Mouse (Mus musculus): ENCODE measurements around the gene Nos1ap.

- TF ChIP-seq GATA1 (IDR thresholded peaks at IDR 0.05; ENCODE audit: low read length) = no peak
- no peak for TF ChIP-seq TAL1 (IDR thresholded peaks at IDR 0.05; ENCODE audit: low read length)
Measured at GRCm38 (mm10) chr1:170502491-170503276, 87.0 kb downstream of the Nos1ap start.
